Comparison of ENCODE assay signal across 16 mouse cellular contexts in genomic region chr17:84150291-84150690, GRCm38 (mm10). TPM values are rescaled to one million over a fixed set of nuclear protein-coding genes. Genes with fewer than 3 reads are reported as not detected.
A peak's percentile ranks its signal among the peaks of the same experiment; 100 is the strongest.
DNase-seq lines count a peak whose midpoint lies in the region; ATAC-seq lines count a peak whose summit lies in the region.
"Had no signal": no experiment of that assay in that cellular context is flagged by ENCODE, and none has a peak within 500 bp of the region (broad histone marks: within the 10 kb centered on the region; RNA-seq: fewer than 3 reads in every experiment).

No protein-coding gene starts in this region.

- H3K9me3 ChIP-seq in heart, embryonic 13.5 days: no peaks in the 10 kb centered on the region
- H3K9me3 ChIP-seq in heart, embryonic 11.5 days (replicated peaks; ENCODE audit: control insufficient read depth, low read length): no peaks in the 10 kb centered on the region
- H3K9me3 ChIP-seq in midbrain, embryonic 10.5 days (replicated peaks): no peaks in the 10 kb centered on the region
- H3K9me3 ChIP-seq in midbrain, embryonic 16.5 days (replicated peaks; ENCODE audit: control insufficient read depth, low read length, poor library complexity, severe bottlenecking): no peaks in the 10 kb centered on the region
- H3K9me3 ChIP-seq: limb, embryonic 12.5 days; neural tube, embryonic 12.5 days had no signal

- ATAC-seq in heart, embryonic 13.5 days (ENCODE audit: extremely low read depth, insufficient number of reproducible peaks, low FRiP score, low TSS enrichment): no peak
- no peak for ATAC-seq in heart, embryonic 11.5 days (replicated peaks; ENCODE audit: insufficient number of reproducible peaks, low FRiP score, low TSS enrichment)
- ATAC-seq in midbrain, embryonic 16.5 days: no peak
- ATAC-seq: forebrain, postnatal 0 days had no signal

- H3K36me3 ChIP-seq in heart, embryonic 13.5 days: no peaks in the 10 kb centered on the region
- no peaks in the 10 kb centered on the region for H3K36me3 ChIP-seq in heart, embryonic 11.5 days (ENCODE audit: control insufficient read depth, insufficient read depth, low read length)
- no peaks in the 10 kb centered on the region for H3K36me3 ChIP-seq in midbrain, embryonic 10.5 days
- no peaks in the 10 kb centered on the region for H3K36me3 ChIP-seq in midbrain, embryonic 16.5 days (ENCODE audit: control insufficient read depth, insufficient read depth, low read length)
- H3K36me3 ChIP-seq: limb, embryonic 12.5 days; neural tube, embryonic 12.5 days had no signal

- 81% methylated on average over 8 of the region's 8 CpGs for WGBS in heart, embryonic 13.5 days
- 69% methylated on average over 8 of the region's 8 CpGs for WGBS in heart, embryonic 11.5 days (ENCODE audit: insufficient replicate concordance)
- WGBS in midbrain, embryonic 10.5 days: 32% methylated on average over 8 of the region's 8 CpGs
- WGBS in midbrain, embryonic 16.5 days: 47% methylated on average over 8 of the region's 8 CpGs

- H3K27ac ChIP-seq in heart, embryonic 13.5 days (replicated peaks): no peak overlapping the region
- H3K27ac ChIP-seq in heart, embryonic 11.5 days (ENCODE audit: low read depth, low read length): no peak overlapping the region
- H3K27ac ChIP-seq in midbrain, embryonic 10.5 days (replicated peaks): 0 out of 2 replicates have a peak overlapping the region, but pooled peaks have one; percentile 53
- no peak overlapping the region for H3K27ac ChIP-seq in midbrain, embryonic 16.5 days (ENCODE audit: low read length)
- H3K27ac ChIP-seq: neural tube, embryonic 12.5 days had no signal

- no peak overlapping the region for H3K9ac ChIP-seq in heart, embryonic 13.5 days
- no peak overlapping the region for H3K9ac ChIP-seq in heart, embryonic 11.5 days (ENCODE audit: low read depth, low read length)
- H3K9ac ChIP-seq in midbrain, embryonic 16.5 days (ENCODE audit: low read depth, low read length): no peak overlapping the region
- H3K9ac ChIP-seq: forebrain, postnatal 0 days; limb, embryonic 12.5 days; lung, embryonic 14.5 days; neural tube, embryonic 12.5 days had no signal

- peak overlapping the region; percentile 32; the same call in 1 of the 2 replicates for H3K4me2 ChIP-seq in heart, embryonic 13.5 days
- no peak overlapping the region for H3K4me2 ChIP-seq in heart, embryonic 11.5 days
- no peak overlapping the region for H3K4me2 ChIP-seq in midbrain, embryonic 16.5 days (ENCODE audit: low read length)
- H3K4me2 ChIP-seq: limb, embryonic 12.5 days; lung, embryonic 14.5 days; neural tube, embryonic 12.5 days had no signal

- DNase-seq in midbrain, embryonic 10.5 days (ENCODE audit: low spot score): no peak
- DNase-seq in urinary bladder, adult 2 months (ENCODE audit: low spot score): peak; percentile 19
- DNase-seq in urinary bladder, postnatal 25 days (ENCODE audit: low spot score): no peak
- no peak for DNase-seq in adrenal gland, adult 2 months
- DNase-seq: B cell, adult 2 months; cerebellum, adult 18-20 months; embryo, embryonic 11 days; forebrain, postnatal 0 days; kidney, adult 9 months; lung, embryonic 14.5 days; right cerebral cortex, adult 18-20 months had no signal

- H3K4me3 ChIP-seq in heart, embryonic 13.5 days: no peak overlapping the region
- no peak overlapping the region for H3K4me3 ChIP-seq in heart, embryonic 11.5 days (ENCODE audit: low read depth, low read length)
- H3K4me3 ChIP-seq in midbrain, embryonic 10.5 days: no peak overlapping the region
- no peak overlapping the region for H3K4me3 ChIP-seq in midbrain, embryonic 16.5 days (ENCODE audit: low read depth, low read length)
- H3K4me3 ChIP-seq: limb, embryonic 12.5 days; neural tube, embryonic 12.5 days had no signal

- H3K27me3 ChIP-seq in heart, embryonic 13.5 days (replicated peaks): no peaks in the 10 kb centered on the region
- no peaks in the 10 kb centered on the region for H3K27me3 ChIP-seq in heart, embryonic 11.5 days (ENCODE audit: control insufficient read depth, insufficient read depth, low read length)
- peaks cover 65% of the 10 kb centered on the region for H3K27me3 ChIP-seq in midbrain, embryonic 10.5 days (ENCODE audit: low read depth, poor library complexity, severe bottlenecking)
- H3K27me3 ChIP-seq in midbrain, embryonic 16.5 days (ENCODE audit: control insufficient read depth, insufficient read depth, low read depth, low read length): no peaks in the 10 kb centered on the region

- peaks cover 93% of the 10 kb centered on the region for H3K4me1 ChIP-seq in heart, embryonic 13.5 days
- H3K4me1 ChIP-seq in heart, embryonic 11.5 days (ENCODE audit: control insufficient read depth, insufficient read depth, low read length): peaks cover 70% of the 10 kb centered on the region
- H3K4me1 ChIP-seq in midbrain, embryonic 10.5 days: peaks cover 55% of the 10 kb centered on the region
- no peaks in the 10 kb centered on the region; the same call in 1 of the 2 replicates for H3K4me1 ChIP-seq in midbrain, embryonic 16.5 days (ENCODE audit: control insufficient read depth, insufficient read depth, low read length)

RNA-seq across cellular contexts. Expression of gene Zfp36l2, which starts 37.5 kb away (rescaled TPM):
- polyA plus RNA-seq in heart, embryonic 13.5 days (2015; fragmentation: Nextera tagmentation; extraction: Ambion mirVana): 5.6 and 6.2 TPM in 2 replicates
- polyA plus RNA-seq in heart, embryonic 11.5 days (2014; fragmentation: Nextera tagmentation; extraction: Ambion mirVana): 8.0 and 9.6 TPM in 2 replicates
- 7.8 and 8.1 TPM in 2 replicates for polyA plus RNA-seq in midbrain, embryonic 10.5 days (2016; fragmentation: Nextera tagmentation; extraction: Ambion mirVana)
- 3.1 and 3.6 TPM in 2 replicates for polyA plus RNA-seq in midbrain, embryonic 16.5 days (2015; fragmentation: Nextera tagmentation; extraction: Ambion mirVana)
- 67.9 and 84.3 TPM in 2 replicates for polyA plus RNA-seq in urinary bladder, adult 2 months (2012; rRNA removed)
- total RNA-seq in adrenal gland, adult 2 months (2021): 10 to 100 TPM; 53.6 to 87.6 TPM
- polyA plus RNA-seq in adrenal gland, adult 2 months (2012; rRNA removed): 159 and 170 TPM in 2 replicates
